Mouse (Mus musculus) common myeloid progenitor, adult 5-6 weeks (primary cell): ENCODE measurements at regions not wholly inside any gene's neighbourhood (a gene's known extent, or its start where the extent isn't known, plus 50 kb on each side); places are given as distances from the start of the nearest gene placed in this dataset.

Experiments
- ATAC-seq: replicated peaks from 2 replicates; pipeline ENCODE4 v1.8.0; 2016; ENCODE audit warnings: low read depth, mild to moderate bottlenecking, moderate TSS enrichment, inconsistent platforms; ENCODE audit not compliant: poor library complexity, severe bottlenecking

GRCm38 (mm10) chr2:74930702-74931101, 105.1 kb downstream of the Mtx2 start:
- ATAC-seq, result no peak

- ATAC-seq, result no peak
Observed at GRCm38 (mm10) chr2:74933190-74933589, 107.6 kb downstream of the Mtx2 start.

DNA sequence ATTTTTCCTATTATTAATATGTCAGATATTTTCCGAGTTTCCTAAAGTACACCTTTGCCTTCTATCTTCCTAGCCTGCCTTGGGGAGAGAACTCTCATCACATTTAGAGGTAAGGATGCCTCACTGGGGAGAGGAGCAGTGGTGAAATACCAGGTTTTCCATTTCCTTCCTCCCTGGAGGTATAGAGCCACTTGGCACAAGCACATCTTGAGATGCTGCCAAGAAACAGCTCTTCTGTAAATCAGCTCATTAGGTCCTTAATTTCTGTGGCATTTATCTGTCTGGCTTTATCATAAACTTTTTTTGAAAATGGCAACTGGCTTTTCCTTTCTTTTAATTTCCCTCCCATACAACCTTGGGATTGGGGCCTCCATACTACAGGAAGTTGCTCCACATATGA, 108.2 kb downstream of the Mtx2 start:
- no peak for ATAC-seq

- no peak for ATAC-seq
Observed at GRCm38 (mm10) chr2:74938711-74939110, 113.1 kb downstream of the Mtx2 start.

- no peak for ATAC-seq
Observed at GRCm38 (mm10) chr2:74941966-74942365, 116.4 kb downstream of the Mtx2 start.

- ATAC-seq, result no peak
Observed at GRCm38 (mm10) chr2:74942611-74943198, 117.1 kb downstream of the Mtx2 start.

DNA sequence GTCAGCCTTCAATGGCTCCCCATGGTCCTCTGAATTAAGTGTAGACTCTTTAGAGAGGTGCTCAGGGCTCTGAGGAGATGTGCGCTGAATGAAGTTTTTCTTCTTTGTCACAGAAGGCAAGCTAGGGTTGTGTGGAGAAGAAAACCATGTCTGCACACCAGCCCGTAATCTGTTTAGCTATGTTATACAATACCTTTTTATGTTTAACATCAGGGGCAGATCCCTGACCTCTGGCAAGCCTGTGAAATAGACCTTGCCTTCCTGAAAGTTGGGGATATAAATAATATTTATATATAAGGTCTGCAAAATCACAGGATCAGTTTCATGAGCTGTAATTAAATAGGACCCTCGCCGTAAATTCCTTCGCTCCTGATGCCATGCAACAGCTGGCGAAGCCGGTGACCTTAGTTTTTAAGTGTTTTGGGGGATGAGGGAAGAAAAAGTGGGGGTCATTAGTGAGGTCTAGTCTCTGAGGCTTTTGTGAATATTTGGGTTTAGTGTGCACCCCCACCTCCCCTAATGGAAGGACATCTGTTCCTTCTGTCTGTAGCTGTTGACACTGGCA, 119.7 kb downstream of the Mtx2 start:
- no peak for ATAC-seq

DNA sequence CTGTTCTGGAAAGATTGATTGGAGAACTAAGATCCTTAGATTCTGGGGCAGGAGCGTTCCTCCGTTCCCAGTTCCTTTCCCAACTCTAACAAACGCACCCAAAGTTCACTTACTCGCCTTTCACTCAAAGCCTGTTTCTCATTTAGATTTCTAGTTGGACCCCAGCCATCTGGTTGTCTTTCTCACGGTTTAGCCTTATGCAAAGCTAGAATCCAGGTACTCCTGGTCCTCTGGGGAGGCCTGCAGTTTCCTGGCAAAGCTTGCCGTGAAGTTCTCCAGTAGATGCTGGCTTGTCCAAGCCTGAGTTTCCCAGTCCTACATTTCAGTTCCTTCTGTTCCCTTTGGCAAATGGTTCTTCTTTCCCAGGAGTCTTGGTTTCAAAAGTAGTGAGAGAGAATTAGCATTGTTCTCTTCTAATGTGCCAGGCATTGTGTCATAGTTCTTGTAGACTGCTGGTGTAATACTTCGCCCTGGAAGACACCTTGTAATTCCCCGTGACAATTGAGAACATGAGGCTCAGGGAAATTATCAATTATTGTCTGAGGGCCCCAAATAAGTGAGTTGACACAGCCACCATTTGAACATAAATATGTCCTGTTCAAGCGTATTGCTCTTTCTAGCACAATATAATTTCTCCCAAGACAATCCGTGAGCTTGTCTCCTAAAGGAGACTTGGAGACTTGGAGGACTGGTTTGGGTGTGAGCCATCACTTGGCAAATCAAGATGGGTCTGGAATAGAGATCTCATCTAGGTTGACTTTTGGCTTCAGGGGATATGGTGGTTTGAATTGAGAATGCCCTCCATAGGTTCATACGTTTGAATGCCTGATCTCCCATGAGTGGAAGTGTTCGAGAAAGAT, 126.0 kb downstream of the Mtx2 start:
- ATAC-seq, result no peak

DNA sequence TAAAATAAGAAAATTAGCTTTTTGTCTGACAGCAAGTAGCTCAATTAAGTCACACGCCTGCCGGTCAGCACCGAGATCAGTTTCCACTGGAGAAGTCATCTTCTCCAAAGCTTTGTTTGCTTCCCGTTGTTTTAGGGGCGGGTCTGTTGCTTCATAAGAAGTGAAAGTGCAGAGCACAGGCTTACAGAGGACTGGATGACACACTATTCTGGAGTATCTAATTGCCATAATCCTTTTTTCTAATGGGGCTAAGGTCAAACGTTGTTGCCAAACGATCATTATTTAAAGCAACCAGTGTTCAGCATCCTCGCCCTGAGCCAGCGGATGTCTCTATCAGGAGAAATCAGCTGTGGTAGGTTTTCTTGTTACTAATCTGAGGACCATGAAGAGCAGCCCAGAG, 128.5 kb downstream of the Mtx2 start:
- ATAC-seq, result no peak

- no peak for ATAC-seq
Observed at GRCm38 (mm10) chr2:74955281-74956128, 129.9 kb downstream of the Mtx2 start.

DNA sequence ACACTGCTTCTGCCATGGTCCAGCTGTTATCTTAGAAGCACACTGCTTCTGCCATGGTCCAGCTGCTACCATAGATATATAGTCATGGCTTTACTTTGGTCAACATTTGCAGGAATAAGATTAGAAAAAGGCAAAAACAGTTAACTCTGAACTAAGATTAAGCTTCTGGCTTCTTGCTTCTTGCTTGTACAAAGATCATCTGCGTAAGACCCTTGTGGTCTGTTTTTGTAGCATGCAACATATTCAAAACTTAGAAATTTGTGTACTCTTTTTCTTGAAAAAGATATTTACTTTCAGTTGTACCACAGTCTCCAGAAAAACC, 130.5 kb downstream of the Mtx2 start:
- ATAC-seq, result no peak

- ATAC-seq, result no peak
Observed at GRCm38 (mm10) chr2:74956556-74956955, 131.0 kb downstream of the Mtx2 start.

DNA sequence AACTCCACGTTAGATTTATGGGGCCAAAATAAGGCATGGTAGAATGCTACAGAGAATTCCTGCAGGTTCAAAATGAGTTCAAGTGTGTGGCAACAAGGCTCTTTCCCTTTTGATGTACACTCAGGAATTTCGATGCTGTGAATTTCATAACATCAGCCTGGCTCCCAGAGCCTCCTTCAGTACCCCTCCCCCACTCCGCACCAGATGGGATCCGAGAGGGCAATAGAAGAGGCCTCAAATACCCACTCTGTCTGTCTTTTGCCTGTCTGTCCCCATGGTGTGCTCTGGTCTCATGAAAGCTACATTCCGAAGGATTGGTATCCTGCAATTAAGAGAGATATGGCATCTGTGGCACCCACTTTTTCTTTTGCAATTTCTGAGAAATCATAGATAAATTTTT, 134.3 kb downstream of the Mtx2 start:
- ATAC-seq, result no peak

GRCm38 (mm10) chr2:74962416-74962815, 136.8 kb downstream of the Mtx2 start:
- ATAC-seq, result no peak

GRCm38 (mm10) chr2:74964360-74964759, 138.8 kb downstream of the Mtx2 start:
- peak; percentile 87 for ATAC-seq

DNA sequence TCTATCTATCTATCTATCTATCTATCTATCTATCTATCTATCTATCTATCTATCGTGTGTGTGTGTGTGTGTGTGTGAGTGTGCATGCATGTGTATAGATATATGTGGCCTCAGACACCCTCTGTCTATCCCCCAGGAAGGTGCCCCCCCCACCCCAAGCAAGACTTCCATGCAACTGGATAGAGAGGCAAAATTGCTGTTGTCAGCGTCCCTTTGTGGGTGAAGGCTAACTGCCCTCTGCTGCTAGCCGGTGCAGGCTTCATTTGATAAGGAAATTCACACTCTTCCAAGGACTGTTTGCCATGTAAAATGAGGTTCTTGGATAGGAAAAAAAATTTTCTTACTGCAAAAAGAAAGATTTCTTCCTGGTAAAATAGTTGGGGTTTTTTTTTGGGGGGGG, 139.4 kb downstream of the Mtx2 start:
- ATAC-seq, result no peak

DNA sequence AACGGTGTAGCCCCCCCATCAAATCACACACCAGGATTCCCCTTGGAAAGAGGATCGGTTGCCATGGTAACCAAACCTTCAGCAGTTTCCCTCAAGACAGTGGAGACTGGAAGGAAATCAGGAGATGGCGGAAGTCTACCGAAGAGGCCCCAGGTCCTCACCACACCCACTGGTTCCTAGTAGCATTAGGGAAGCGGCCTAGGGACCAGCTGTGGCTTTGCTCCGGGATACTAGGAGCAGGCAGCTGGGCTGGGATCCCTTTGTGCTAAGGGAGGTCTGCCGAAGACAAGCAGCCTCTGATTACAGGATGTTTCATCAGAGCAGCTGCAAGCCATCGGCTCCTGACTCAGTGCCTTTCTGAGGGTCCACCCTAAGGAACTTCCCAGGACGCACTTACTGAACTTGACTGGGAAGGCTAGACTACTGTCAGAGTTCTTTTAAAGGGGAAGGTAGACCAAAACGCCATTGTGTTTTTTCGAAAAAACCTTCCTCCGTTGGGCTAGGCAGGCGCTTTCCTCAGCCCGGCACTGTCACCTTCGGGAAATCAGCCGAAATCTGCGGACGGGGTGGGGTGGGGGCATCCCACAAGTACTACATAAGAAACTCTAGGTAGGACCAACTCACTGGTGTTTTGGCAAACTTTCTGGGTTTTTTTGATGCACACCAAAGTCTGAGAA, 139.9 kb downstream of the Mtx2 start:
- no peak for ATAC-seq

DNA sequence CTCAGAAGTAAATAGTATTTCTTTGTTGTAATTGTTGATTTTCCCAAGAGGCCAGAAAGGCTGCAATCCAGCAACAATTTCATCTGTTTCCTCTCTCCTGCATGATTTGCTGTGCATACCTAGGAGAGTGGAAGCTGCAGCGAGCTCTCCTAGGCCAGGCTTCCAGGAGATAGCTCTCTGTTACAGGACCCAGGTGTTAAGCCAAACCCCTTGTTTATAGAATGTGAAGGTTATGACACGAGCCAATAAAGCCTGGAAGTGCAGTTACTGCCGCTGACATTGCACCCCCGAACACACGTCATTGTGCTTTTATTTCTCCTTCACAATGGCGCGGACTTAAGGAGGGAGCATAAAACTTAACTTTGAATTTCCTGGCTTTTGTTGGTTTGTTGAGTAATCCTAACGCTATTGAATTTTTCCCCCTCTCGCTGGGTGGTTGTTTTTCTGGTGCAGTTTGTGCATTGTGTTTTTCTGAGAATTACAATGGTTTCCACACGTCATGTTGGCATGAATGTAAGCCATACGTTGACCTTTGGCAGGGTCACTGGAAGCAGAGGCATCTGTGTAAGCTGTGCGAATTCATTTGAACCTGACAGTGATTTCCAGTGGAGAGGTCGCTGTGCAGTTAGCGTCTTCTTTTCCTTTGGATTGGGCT, 145.1 kb downstream of the Mtx2 start:
- no peak for ATAC-seq

DNA sequence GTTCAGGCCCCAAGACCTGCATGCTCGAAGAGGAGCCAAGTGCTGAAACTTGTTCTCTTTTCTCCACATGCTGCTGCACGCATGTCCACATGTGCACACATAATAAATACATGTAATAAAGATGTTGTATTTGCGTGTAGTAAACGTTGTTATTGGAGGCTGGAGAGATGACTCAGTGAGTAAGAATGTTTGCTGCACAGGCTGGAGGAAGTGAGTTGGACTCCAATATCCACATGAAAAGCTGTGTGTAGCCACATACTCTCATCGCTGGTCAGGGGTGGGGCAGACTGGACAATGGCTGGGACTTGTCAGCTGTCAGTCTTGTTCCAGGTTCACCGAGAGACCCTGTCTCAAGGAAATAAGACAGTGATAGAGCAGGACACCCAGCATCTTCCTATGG, 147.8 kb downstream of the Mtx2 start:
- ATAC-seq, result no peak
